Mouse (Mus musculus) heart, postnatal 25 days (tissue): ENCODE results near the gene Ccnq. TPM values are rescaled to one million over a fixed set of nuclear protein-coding genes. Genes with fewer than 3 reads are reported as not detected.

ENCODE experiments used
- DNase-seq: peaks from one replicate; pipeline ENCODE4 v3.0.0; 2022; ENCODE audit warnings: low spot score
- intact Hi-C: fragments of 180-260 bp; cut with DNase I; formaldehyde crosslinking; loops from one replicate; pipeline ENCODE4 v1.15.1; 2025
- total RNA-seq, 2 experiments: library from RNA; stranded (reverse); gene quantifications; 2 replicates each; pipeline ENCODE4 v1.2.3; 2021

The Ccnq gene
- 10 to 100 TPM; 12.7 to 16.7 TPM for total RNA-seq

GRCm38 (mm10) chr11:78750885-78751842 is at the start of gene Ccnq:
TSS of gene Ccnq (minus strand) at chr11:78751729.
- intact Hi-C loops: no loop called here
- peak; percentile 48 for DNase-seq

GRCm38 (mm10) chr11:78801094-78801493 is 49.6 kb upstream of the Ccnq start:
- DNase-seq: no peak
- intact Hi-C loops: no loop called here

GRCm38 (mm10) chr11:78796072-78796729 is 44.7 kb upstream of the Ccnq start:
- no peak for DNase-seq
- intact Hi-C loops: no loop called here

GRCm38 (mm10) chr11:78793116-78793515 is 41.6 kb upstream of the Ccnq start:
- DNase-seq: no peak
- intact Hi-C loops: no loop called here

GRCm38 (mm10) chr11:78792465-78792864 is 40.9 kb upstream of the Ccnq start:
- intact Hi-C loops: no loop called here
- DNase-seq: no peak

GRCm38 (mm10) chr11:78792055-78792454 is 40.5 kb upstream of the Ccnq start:
- intact Hi-C loops: no loop called here

GRCm38 (mm10) chr11:78791582-78791981 is 40.1 kb upstream of the Ccnq start:
- peak; percentile 6 for DNase-seq
- intact Hi-C loops: no loop called here

More at GRCm38 (mm10) chr11:78792055-78792454, 40.5 kb upstream of the Ccnq start:
- DNase-seq: no peak

- intact Hi-C loops: no loop called here
Measured at GRCm38 (mm10) chr11:78789370-78790060, 38.0 kb upstream of the Ccnq start.

GRCm38 (mm10) chr11:78786013-78786431 is 34.5 kb upstream of the Ccnq start:
- intact Hi-C loops: no loop called here
- DNase-seq: no peak

More at GRCm38 (mm10) chr11:78789370-78790060, 38.0 kb upstream of the Ccnq start:
- no peak for DNase-seq

GRCm38 (mm10) chr11:78782791-78783347 is 31.3 kb upstream of the Ccnq start:
- DNase-seq: no peak
- intact Hi-C loops: no loop called here

- no peak for DNase-seq
Measured at GRCm38 (mm10) chr11:78782326-78782725, 30.8 kb upstream of the Ccnq start.

GRCm38 (mm10) chr11:78780571-78780970 is 29.0 kb upstream of the Ccnq start:
- no peak for DNase-seq
- intact Hi-C loops: no loop called here

More at GRCm38 (mm10) chr11:78782326-78782725, 30.8 kb upstream of the Ccnq start:
- intact Hi-C loops: no loop called here

GRCm38 (mm10) chr11:78780002-78780401 is 28.5 kb upstream of the Ccnq start:
- no peak for DNase-seq
- intact Hi-C loops: no loop called here

GRCm38 (mm10) chr11:78777851-78778680 is 26.5 kb upstream of the Ccnq start:
- intact Hi-C loops: no loop called here
- no peak for DNase-seq

- intact Hi-C loops: no loop called here
Measured at GRCm38 (mm10) chr11:78771751-78772283, 20.3 kb upstream of the Ccnq start.

GRCm38 (mm10) chr11:78770436-78770835 is 18.9 kb upstream of the Ccnq start:
- intact Hi-C loops: no loop called here
- DNase-seq: no peak

More at GRCm38 (mm10) chr11:78771751-78772283, 20.3 kb upstream of the Ccnq start:
- DNase-seq: no peak

- DNase-seq: no peak
- intact Hi-C loops: no loop called here
Measured at GRCm38 (mm10) chr11:78768778-78769177, 17.2 kb upstream of the Ccnq start.

GRCm38 (mm10) chr11:78766069-78766830 is 14.7 kb upstream of the Ccnq start:
- intact Hi-C loops: no loop called here
- DNase-seq: no peak
